Mouse (Mus musculus) adrenal gland, postnatal 4 days (tissue): ENCODE data around the gene Masp1. TPM values are rescaled to one million over a fixed set of nuclear protein-coding genes. Genes with fewer than 3 reads are reported as not detected.

ENCODE experiments used
- DNase-seq, 2 experiments: peaks; one replicate each; pipeline ENCODE4 v3.0.0; 2021 to 2022; ENCODE audit warnings: low spot score in 2 of 2, mixed read lengths in 2 of 2
- total RNA-seq, 2 experiments: library from RNA; stranded (reverse); gene quantifications; 2 replicates each; pipeline ENCODE4 v1.2.3; 2021

Gene Masp1
- total RNA-seq, 2 experiments from 2014 or later: 76.5 to 89.9 TPM

DNA sequence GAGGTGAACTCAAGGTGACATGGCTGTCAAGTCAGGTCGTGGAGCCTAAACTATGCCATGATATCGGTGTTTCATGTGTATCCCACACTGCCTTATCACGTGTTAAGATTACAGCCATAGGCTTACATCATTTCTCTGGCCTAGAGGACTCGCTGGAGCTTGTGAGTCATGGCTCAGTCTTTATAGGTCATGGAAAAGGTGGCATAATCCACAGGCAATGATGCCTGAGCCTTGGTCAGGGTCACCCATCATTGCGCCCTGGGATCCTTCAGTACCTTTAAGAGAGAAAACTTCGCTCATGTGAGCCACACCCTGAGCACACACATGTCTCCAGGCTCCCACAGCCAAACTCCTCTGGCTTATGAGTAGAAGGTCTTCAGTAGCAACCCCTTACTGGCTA, 49.1 kb downstream of the Masp1 start:
- DNase-seq: no peak

DNA sequence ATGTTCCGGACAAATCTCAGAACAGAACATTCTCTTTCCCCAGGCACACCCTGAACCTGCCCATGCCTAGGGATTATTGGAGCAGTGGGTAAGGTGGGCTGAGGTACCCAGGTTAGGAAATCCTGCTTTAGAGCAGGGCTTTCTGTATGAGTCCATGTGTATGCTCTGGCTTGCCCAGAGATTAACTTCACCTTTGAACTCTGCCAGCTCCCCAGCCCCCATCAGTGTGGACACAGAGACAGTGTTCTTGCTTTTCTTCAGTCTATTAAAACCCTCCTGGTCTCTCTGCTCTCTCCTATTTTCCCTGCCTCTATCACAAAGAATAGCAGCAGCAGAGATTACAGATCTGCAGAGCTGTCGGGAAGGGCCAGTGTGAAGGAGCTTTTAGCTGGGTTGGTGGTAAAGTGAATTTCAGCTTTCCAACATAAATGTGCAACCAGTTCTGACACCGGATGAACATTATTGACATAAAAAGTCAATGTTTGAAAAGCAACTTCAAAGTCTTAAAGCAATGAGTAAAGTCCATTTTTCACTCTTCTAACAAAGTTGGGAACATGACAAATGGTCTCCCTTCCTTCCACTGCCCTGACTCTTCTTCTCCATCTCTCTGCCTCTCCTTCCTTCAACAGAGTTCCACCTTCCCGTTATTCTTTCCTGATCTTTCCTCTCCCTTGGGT, 56.8 kb downstream of the Masp1 start:
- no peak for DNase-seq

DNA sequence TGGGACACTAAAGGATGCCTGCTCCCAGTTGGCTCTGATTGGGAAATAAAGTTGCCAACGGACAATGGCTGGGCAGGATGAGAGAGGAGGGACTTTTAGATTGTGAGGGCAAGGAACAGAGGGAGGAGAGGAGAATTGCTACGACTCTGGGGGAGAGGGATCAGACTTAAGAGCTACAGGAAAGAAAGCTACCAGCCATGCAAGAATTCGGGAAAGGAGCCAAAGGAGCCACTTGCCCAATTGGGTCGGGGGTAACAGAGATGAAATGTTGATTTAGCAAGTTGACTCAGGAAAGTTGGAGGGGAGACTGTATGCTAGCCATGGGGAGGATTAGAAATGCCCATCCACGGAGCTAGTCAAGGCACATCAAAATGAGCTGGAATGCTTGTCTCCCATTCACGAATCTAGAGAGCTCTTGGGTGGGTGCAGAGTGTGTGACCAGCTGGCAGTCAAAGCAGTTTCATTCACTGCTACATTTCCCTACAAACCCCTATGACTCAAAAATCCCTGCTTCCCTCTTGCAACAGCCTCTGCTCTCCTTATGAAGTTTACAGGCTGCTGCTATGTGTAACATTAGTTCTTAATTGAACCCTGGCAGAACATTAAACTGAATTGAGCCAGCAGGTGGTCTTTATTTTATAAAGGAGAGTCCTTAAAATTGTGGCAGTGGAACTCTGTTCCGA, 61.6 kb downstream of the Masp1 start:
- DNase-seq: no peak

DNA sequence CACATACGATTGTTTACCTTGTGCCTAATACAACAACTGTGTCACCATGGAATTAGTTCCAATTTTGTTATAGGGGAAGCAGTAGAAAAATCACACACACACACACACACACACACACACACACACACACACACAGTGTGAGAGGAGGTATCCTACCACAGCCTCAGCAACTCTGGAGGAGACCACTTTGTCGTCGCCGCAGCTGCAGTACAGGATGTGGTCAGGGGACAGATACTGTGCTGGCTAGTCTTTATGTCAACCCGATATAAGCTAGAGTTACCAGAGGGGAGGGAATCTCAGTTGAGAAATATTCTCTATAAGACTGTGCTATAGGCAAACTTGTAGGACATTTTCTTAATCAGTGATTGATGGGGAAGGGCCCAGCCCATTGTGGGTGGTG, 63.3 kb downstream of the Masp1 start:
- DNase-seq: no peak

DNA sequence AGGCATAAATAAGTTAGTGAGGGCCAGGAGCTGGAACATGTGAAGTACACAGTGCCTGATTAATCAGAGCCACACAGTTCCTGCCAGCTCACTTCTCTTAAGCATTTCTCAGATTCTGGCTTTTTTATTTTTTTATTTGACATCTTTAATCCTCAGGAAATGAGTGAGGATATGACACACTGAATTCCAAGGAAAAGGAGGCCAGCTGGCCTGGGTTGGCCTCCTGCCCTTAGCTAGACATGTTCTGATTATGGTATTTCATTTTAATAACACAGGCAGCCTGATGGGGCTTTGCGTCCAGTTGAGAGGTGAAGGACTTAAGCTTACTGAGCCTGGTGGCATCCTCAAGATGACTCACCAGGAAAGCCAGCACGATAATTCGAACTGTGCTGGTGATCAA, 64.1 kb downstream of the Masp1 start:
- DNase-seq: no peak

DNA sequence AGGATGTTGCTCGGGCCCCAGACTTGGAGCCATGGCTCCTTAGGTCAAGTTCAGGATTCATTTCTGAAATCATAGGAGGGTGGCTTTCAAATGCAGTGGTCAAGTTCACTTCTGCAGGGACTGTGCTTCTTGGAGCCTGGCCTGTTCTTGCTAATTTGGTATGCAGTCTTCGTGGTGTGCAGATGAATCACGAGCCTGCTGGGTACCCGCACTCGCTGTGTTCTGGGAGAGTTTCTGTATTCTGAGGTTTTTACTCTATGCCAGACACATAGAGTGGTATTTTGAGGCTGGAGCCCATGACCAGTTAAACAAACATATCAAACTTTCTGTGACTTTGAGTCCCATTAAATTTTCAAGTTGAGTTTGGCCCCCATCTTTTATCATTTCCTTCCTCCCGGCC, 66.2 kb downstream of the Masp1 start:
- DNase-seq: no peak

DNA sequence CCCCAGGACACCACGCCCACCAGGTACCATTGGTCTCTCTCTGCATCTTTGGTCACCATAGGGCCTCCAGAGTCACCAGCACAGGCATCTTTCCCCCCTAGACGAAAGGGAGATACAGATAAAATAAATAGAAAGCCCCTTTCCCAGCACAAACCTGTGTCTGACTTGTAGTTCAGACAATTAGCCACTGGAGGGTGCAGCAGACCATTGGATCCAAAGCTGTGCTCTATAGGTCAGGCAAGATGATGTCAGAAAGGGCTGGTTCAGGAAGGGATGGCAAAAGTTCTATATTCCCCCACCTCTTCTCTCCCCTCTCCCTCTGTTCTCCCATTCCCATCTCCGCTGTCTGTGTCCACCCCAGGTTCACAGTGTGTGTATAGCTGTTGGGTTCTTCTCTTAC, 68.1 kb downstream of the Masp1 start:
- no peak for DNase-seq

DNA sequence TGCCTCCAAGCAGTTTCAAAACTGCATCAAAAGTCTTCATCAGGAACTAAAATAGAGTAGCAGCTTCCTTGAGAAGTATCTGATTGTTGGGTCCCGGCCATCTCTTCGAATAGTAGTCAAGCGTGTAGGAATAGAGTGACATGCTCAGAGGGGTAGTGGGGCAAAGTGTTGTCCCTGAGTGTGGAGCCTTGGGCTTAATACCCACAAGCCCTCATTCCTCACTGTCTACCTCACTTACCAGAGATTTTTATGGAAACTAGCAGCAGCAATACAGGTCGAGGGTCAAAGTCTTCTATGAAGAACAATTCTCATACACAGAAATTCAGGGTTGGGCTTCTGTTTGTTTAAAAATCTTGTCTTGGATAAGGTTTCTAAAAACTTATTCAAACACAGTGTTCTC, 69.8 kb downstream of the Masp1 start:
- DNase-seq: no peak

DNA sequence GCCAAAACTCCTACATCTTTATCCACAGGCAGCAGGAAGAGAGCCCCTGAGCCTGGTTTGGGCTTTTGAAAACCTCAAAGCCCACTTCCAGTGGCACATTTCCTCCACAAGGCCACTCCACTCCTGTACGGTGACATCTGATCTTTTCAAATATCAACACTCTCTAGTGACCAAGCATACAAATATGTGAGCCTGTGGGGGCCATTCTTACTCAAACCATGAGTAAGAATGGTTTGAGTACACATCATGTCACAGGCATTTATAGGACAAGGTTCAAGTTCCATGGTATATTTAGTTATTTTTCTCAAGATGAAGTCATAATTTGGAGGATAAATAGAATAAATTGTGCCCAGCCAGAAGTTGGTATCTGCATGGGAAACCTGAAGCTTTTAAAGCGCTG, 70.7 kb downstream of the Masp1 start:
- DNase-seq: no peak

DNA sequence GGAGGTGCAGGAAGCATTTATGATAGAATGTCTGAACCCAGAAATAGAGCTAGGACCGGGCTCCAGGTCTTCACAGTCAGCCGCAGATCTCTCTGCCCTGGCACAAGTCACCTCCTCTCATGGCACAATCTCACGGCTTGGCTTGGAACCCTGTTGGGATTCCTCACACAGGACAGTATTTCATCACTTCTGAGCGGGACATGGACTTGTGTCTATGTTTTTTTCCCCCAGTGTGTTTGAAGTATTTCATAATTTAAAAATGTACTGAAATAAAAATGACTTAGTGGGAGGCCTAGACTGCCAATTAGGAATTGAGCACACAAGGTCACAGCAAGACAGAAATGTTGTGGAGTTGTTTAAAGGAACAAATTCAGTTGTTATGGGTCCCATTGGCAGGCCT, 76.4 kb downstream of the Masp1 start:
- DNase-seq: no peak

DNA sequence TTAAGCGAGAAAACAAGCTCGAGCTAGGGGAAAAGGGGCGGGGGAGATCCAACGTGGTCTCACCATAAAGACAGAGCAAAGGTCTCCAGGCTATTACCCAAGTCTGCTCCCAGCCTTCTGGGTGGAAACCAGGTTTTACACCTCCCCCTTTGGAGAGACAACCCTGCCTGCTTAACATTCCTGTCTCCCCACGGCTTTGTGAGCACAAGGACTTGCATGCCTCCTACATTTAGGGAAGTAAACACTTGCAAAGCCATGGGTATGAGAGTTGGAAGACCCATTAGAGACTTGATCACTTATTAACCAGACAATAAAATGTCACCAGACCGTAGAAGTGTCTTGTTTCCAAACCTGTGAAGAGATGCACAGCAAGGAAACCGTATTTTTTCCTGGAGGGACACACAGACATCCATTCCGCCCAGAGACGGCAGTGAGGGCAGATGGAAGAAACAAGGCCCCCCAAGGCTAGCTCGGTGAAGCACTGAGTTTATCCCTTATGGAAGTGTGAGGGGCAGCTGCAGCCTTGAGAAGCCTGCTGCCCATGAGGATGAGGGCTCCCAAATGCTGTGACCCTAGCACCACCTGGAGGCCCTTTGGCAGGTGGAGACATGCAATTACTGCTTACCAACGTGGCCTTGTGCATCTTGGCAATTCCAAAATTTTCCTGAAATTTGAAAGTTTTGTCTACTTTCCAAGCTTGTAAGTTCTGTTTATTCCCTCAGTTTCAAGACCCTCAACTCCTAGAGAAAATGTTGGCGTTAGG, 83.0 kb downstream of the Masp1 start:
- no peak for DNase-seq

DNA sequence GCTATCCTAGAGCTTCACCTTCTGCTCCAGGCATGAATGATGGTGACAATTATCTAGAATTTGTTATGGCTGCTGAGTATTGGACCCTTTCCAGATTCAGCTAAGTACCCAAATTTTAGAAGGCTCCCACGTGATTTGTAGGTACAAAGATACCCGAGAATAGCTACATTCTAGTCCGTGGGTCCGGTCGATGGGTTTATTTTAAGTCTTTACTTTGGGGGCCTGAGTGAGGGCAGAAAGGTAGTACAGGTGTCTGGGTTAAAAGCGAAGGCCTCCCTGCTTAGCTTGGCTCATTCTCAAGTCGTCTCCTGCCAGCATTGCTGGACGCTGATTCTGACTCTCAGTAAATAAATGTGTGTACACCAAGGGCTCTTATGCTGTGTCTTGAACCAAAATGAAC, 90.6 kb downstream of the Masp1 start:
- no peak for DNase-seq

DNA sequence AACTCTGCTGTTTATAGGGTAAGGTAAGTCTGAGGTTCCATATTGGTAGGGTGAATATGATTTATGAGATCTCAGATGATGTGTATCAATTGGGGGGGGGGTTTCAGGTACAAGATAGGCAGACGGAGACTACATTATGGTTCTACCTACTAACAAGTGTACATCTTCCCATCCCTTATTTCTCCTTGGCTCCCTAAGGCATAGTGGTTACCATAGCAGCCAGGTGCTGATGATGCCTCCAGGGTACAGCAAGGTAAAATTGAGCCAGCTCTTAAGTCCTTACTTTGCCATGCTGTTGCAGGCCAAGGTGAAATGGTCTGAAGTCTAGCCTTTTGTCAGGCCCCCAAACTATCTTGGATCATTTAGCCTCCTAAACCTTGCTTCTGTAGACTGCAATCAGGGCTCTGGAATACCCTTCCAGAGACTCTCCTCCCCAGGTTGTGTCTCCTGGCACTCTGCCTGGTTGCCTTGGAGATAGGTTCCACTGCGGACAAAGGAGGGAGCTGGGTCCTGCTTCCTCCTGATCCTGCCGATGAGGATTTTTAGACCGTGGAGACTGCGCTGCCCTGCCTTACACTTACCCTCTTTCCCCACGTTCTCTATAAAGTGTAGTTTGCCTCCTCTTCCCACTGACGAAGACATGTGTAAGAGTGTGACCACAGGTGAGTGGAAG, 91.8 kb downstream of the Masp1 start, which contains the start of gene Rtp1:
Gene Rtp1, plus strand, starts transcription at position 487 of the 673 bp plus-strand sequence.
- DNase-seq: no peak

DNA sequence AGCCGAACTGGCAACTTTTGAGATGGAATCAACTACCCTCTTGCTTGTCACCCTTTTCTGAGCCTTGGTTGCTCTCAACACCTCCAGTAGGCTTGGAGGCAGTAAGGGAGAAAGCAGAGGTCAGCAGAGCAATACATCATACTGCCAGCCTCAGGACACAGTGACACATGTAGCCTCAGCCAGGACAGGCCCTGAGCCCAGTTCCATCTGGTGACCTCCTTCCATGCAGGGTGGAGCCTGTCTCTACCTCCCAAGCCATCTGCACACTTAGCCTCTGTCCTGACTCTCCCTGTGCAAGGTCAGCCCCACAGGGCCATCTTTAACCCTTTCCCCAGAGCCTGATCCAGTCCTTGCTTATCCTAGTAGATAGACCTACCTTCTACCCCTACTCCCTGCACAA, 92.9 kb downstream of the Masp1 start:
- DNase-seq: no peak

DNA sequence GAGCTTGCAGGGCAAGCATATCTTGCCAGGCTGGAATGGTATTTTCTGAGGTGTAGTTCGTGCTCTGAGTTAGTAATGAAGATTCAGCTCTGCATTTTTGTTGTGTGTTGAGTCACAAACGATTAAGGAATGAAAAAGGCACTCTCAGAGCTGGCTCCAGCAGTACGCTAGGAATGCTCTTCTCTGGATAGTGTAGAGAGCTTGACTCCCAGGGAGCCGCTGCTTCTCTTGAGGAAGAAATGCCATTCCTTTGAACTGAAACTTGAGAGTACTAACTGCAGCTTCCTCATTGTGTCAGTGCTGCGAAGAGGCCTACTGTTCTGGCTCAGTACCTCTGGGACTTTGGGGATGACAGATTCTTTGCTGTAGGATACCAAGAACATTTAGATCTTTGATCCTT, 96.8 kb downstream of the Masp1 start:
- no peak for DNase-seq

DNA sequence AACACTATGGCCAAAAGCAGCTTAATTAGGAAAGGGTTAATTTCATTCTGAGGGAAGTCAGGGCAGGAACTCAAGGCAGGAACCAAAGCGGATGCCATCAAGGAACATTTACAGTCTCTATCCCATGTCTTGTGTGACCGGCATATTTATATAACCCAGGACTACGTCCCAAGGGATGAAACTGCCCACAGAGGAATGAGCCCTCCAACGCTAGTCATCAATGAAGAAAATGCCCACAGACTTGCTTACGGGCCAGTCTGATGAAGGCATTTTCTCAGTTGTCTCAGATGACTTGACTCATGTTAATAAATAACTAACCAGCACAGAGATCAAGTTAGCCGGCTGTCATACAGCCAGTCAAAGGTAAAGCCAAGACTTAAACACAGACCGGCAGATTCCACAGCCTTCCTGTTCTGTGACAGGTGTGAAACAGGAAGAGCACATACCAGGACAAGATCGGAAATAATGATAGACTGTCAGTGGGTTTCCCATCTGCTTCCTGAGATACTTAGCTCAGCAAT, 101.0 kb downstream of the Masp1 start:
- no peak for DNase-seq

DNA sequence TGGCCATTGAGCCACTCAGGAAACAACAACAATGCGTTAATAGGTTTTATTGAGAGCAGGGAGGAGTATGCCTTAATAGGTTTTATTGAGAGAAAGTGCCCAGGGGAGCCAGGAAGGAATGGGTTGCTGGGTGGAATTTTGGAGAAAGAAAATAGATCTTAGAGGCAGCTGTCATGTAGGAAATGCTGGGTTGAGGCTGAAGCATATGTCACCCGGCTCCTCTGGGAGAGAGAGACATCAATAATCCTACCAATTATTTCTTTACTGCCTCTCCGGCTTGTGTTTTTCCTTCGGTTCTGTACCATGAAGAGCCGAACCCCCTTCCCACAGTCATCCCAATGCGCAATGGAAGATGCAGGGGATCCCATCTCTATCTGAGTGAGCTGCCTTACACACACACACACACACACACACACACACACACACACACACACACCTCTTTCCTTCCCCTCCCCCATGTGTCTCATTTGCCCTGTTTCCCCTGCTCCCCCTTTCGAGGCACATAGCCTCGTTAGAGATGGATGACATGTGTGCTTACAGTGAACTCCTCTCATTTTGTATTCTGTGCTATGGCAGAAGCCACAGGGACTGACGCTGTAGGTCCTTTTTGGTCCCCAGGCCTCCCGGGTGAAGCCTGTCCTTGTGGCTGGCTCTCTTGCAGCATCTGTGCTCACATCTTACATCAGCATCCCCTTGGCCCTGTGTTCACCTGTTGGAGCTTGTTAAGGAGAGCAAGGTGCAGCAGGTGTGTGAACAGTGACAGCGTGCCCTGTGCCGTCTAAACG, 103.0 kb downstream of the Masp1 start:
- no peak for DNase-seq

DNA sequence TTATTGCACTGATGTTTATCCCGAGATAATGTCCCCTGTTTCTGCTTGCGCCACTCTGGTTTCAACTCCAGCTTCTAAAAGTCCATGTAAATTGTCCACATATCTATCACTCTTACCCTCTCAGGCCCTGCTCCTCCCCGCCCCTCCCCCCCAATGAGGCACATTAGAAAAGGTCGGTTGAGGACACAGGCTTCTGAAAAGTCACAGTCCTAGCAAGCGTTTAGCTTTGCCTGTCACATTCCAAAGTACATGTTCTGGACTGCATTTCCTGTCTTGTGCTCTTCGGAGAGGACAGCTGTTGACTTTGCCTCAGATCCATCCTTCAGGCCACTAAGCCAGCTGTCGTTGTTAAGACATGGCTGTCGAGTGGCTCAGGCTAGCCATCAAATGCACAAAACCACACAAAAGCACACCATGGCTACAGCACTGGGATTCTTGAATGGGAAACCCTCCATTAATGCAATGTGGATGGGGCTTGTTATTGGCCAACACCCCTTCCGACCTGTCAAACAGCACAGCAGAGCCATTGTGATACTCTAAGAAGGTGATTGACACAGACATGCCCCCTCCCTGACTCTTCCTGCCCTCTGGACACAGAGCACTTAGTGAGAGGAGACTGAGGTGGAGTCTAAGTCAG, 103.8 kb downstream of the Masp1 start:
- DNase-seq: no peak

DNA sequence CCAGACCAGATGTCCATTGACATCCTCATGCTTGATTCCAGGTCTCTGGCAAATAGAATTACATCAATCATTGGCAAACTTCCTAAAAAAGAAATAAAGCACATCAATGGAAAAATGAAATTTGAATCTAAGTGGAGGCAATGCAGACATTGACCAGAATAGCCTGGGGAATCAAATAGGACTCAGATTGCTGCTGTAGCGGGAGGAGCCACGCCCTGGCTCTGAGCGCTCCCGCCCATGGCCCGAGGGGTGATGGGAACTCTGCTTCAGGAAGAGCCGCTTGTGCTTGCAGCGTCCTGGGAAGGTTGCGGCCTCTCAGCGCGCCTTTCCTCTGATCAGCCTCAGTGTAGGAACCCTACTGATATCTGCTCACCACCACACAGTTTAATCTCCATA, 104.4 kb downstream of the Masp1 start:
- no peak for DNase-seq

DNA sequence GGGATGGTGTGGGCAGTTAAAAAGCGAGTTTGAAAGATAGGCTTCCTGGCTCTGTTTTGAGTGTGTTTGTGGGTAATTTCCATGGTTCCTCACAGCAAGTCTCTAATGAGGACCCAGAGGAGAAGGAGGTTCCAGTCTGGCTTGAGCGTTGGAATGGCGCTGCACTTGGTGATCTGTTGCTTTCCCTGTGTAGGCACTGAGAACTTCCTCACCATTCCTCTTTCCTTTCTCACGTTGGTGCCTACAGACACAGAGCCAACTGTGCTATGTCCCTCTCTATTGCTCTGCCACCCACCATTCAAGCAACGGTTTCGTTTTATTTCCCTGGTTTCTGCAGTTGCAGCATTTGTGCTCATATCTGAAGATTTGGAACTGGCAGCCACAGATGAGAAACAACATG, 107.7 kb downstream of the Masp1 start:
- DNase-seq: no peak
